Mouse (Mus musculus): ENCODE data around the gene Mrpl40. TPM values are rescaled to one million over a fixed set of nuclear protein-coding genes. Genes with fewer than 3 reads are reported as not detected.

Gene Mrpl40
- polyA plus RNA-seq (2012; fragmentation: generic; extraction: Trizol), result 10 to 100 TPM; 39.1 to 44.0 TPM

DNA sequence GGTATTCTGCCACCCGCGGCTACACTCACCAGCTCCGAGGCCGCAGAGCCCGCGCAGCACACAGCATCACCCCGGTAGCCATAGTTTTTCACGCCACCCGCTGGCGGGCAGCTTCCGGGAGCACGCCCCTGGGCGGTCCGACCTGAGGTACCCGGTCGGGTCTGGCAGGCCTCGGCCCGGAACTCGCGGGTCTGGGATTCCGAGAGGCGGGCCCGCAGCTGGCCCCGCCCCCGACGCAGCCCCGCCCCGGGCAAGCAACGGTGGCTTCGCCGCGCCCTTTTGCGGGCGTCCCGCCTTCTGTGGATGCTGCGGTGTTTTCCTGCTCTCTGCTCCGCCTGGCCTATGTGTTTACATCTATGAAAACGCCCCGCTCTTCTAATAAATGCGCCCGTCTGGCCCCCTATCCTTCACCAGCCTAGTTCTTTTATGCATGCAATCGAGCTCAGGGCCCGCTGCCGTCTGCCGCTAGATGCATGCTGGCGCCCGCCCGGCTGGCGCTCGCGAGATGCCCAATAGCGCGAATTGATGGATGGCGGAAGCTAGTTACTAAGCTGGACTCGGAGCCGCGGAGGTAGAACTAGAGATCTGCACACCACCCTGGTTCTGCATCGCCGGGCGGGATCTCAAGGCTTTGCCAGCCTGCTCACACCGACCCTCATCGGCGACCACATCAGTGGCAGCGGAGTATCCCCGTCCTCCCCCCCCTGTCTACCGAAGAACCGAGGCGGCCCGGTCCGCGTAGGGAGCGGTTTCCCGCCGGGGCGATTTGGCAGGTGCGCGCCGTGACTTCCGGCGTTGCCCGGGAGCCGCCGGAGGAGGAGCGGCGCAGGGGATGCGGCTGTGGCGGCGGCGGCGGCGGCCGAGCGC is at the start of gene Mrpl40, which contains the start of gene Hira:
Mrpl40 (minus strand) TSS at position 421 of the 867 bp plus-strand sequence.
Hira (plus strand) TSS at position 596 of the 867 bp plus-strand sequence.

DNA sequence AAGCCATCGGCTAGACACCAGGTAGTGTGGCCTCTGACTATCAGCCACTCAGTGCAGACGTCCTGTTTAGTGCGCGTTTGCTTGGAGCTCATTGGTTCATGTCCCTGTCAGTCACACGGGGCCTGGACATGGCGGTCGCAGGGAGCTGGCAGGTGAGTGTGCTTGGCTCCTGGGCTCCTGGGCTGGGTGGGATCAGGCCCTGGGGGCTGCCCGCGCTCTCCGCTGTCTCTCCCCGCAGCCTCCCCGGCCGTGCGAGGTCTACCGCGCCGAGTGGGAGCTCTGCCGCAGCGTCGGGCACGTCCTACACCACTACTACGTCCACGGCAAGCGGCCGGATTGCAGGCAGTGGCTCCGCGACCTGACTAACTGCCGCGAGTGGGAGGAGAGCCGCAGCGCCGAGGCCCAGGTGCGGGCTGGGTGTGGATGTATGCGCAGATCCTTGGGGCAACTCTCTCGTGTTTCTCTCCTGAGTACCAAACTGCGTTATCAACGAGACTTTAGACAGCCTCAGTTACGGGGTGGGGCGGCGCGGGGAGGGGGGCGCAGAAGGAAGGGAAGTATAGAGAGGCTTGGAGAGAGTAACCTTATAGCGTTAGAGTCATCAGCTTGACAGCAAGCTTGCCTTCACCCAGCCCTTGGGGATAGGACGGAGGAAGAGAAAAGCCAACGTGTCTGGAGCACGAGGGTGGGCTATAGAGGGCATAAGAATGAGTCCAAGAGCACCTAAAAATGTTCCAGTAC is 40.0 kb downstream of the Mrpl40 start, which contains the start of the genes 2510002D24Rik and Gm28539:
2510002D24Rik (plus strand) TSS at position 111 of the 741 bp plus-strand sequence.
Gm28539 (plus strand) TSS at position 117 of the 741 bp plus-strand sequence.

Other genes starting within 250 kb of the Mrpl40 start
- 10 to 100 TPM; 56.1 to 93.6 TPM for gene Sept5, start 246.9 kb downstream of the Mrpl40 start, polyA plus RNA-seq (2012; fragmentation: generic; extraction: Trizol)
- gene Cldn5, start 100.0 kb downstream of the Mrpl40 start, polyA plus RNA-seq (2012; fragmentation: generic; extraction: Trizol), result not detected
- 10 to 100 TPM in 1 of 2 experiments, 1 to 10 TPM in 1; 5.7 to 31.1 TPM for gene Ufd1, start 65.1 kb downstream of the Mrpl40 start, polyA plus RNA-seq (2012; fragmentation: generic; extraction: Trizol)
- 10 to 100 TPM; 12.4 to 23.8 TPM for gene Cdc45, start 64.9 kb downstream of the Mrpl40 start, polyA plus RNA-seq (2012; fragmentation: generic; extraction: Trizol)
- 1 to 10 TPM; 2.7 to 8.8 TPM for gene 2510002D24Rik, start 40.3 kb downstream of the Mrpl40 start, polyA plus RNA-seq (2012; fragmentation: generic; extraction: Trizol)
- not detected for gene Gm28539, start 40.3 kb downstream of the Mrpl40 start, polyA plus RNA-seq (2012; fragmentation: generic; extraction: Trizol)
- gene Hira, start 175 bp upstream of the Mrpl40 start, polyA plus RNA-seq (2012; fragmentation: generic; extraction: Trizol), result 10 to 100 TPM; 10.8 to 26.7 TPM